Mouse (Mus musculus) retina, postnatal 7 days (tissue): ENCODE results near the gene Gemin6.
"Not testable (repeated sequence)": the region's sequence is repeated elsewhere in the genome, so short reads cannot be mapped to it uniquely, and the experiment has no call there.

Experiments used
- DNase-seq: peaks from one replicate; pipeline ENCODE4 v3.0.0-alpha.2; 2012; ENCODE audit warnings: low read depth, low spot score

Gene Gemin6

GRCm38 (mm10) chr17:80234376-80234775 is 10.1 kb downstream of the Gemin6 start:
- DNase-seq: no peak

DNA sequence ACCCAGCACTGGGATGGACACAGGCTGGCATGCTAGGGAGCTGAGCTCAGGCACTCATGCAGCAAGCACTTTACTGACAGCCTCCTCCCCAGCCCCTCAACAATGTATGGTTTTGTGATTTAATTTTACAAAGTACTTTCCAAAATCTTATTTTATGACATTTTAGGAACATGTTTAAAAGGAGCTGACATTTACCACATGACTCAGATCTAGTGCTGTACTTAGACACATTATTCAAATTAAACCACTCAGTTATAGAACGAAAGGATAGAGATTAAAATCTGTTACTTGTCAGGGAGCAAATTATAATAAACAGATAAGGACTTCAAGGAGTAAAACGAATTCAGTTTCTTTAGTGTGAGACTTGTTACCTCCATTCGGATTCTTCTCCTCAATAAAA is 11.2 kb downstream of the Gemin6 start:
- no peak for DNase-seq

GRCm38 (mm10) chr17:80236805-80237204 is 12.6 kb downstream of the Gemin6 start:
- no peak for DNase-seq

DNA sequence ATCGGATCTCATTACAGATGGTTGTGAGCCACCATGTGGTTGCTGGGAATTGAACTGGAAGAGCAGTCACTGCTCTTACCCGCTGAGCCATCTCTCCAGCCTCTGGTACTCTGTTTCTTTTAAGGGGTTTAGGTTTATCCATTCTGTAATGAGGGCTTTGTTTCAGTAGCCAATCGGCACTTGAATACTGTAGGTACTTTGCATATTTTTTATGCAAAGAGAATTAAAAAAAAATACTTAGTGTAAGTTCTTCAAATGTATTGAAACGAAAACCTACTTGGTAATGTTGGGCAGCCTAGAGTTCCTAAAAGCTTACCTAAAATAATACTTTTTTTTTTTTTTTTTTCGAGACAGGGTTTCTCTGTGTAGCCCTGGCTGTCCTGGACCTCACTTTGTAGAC is 13.2 kb downstream of the Gemin6 start:
- DNase-seq: no peak

DNA sequence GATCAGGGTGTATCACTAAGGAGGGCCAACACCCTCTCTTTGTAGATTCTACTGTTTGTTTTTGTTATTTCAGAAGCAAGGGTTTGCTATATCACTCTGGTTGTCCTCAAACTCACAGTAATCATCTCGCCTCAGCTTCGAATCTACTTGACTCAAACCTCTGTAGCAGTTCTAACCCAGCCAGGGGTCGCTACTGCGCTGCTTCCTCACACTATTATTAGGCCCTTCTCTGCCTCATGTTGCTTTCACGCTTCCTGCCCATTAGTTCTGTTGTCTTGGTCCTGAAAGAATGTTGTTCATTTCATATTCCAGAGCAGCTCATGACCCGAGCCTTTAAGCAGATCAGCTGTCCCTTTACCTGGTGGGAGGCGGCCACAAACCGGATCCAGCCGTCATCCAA is 17.4 kb downstream of the Gemin6 start:
- no peak for DNase-seq

GRCm38 (mm10) chr17:80243116-80243515 is 18.9 kb downstream of the Gemin6 start:
- no peak for DNase-seq

GRCm38 (mm10) chr17:80252757-80253525 is 28.7 kb downstream of the Gemin6 start:
- no peak for DNase-seq

DNA sequence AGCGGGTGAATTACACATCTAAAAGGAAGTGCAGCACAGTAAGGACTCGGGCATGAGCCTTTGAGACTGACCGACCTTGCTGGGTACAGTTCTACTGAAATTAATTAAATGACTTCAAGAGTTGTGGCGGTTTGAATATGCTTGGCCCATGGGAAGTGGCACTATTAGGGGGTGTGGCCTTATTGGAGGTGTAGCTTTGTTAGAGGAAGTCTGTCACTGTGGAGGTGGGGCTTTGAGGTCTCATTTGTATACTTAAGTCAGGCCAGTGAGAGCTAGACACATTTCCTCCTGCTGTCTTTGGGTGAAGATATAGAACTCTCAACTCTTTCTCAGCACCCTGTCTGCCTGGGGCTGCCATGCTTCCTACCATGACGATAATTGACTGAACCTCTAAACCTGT is 30.2 kb downstream of the Gemin6 start:
- no peak for DNase-seq

DNA sequence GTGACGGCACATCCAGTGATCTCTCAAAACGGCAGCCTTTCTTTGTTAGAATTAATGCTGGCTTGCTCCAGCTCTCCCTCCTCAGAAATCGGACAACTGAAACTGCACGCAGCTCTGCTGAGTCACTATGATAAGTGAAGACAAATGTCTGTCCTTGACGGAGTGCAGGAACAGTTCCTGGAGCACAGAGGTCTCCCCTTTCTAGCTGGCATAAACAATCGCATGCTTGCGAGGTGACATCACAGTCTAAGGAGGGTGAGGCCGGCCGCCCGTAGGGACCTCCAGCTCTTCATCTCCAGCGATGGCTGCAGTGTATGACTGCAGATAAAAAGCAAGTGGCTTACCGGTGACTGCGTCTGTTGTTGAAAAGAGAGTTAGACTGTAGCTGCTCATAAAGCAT is 31.0 kb downstream of the Gemin6 start:
- no peak for DNase-seq

DNA sequence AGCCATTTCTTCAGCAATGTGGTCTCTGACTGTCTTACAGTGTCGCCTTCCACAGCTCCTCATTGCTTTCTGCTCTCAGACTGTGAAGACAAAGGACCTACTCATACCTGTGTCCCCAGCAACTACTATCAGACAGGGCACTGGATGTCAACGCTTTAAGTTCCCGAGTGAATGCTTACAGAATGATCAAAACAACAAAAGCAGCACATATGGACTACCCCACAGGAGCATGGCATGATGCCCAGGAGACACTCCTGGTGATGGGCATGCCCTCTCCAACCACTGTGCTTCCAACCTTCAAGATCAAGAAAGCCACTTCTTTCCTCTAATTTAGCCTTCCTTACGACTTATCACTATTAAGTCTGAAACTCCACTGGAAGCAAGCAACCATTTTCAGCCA is 42.8 kb downstream of the Gemin6 start:
- no peak for DNase-seq

- no peak for DNase-seq
Measured at GRCm38 (mm10) chr17:80268151-80268550, 43.9 kb downstream of the Gemin6 start.

DNA sequence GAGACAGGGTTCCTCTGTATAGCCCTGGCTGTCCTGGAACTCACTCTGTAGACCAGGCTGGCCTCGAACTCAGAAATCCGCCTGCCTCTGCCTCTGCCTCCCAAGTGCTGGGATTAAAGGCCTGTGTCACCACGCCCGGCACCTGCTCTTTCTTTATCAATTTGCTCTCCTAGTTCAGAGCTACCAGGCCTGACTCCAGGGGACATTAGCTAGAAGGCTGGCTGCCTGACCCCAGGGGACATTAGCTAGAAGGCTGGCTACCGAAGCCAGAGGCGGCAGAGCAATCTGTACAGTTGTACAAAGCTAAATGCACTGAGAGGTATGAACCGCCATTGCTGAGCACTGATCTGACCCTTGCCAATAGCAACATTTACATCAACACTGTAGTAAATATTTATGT is 46.4 kb downstream of the Gemin6 start:
- DNase-seq: not testable (repeated sequence)
